Mouse (Mus musculus) liver, embryonic 12.5 days (tissue): ENCODE measurements around the gene Cyp2b9. TPM values are rescaled to one million over a fixed set of nuclear protein-coding genes. Genes with fewer than 3 reads are reported as not detected.
"Not testable (repeated sequence)": the region's sequence is repeated elsewhere in the genome, so short reads cannot be mapped to it uniquely, and the experiment has no call there.

Source experiments
- ATAC-seq: fragments of 200-750 bp; cut with Nextera tagmentation; 2 replicates; pipeline ENCODE4 v1.8.0; 2017; ENCODE audit warnings: moderate number of reproducible peaks, mild to moderate bottlenecking, moderate library complexity
- H3K27ac ChIP-seq: fragments of 300-500 bp; sonication (generic); 2 replicates; pipeline ENCODE4 v1.5.1; 2016; ENCODE audit warnings: mild to moderate bottlenecking
- H3K27me3 ChIP-seq: fragments of 300-500 bp; sonication (generic); replicated peaks from 2 replicates; pipeline ENCODE4 v1.6.1; 2016; ENCODE audit warnings: mild to moderate bottlenecking, moderate library complexity
- H3K36me3 ChIP-seq: fragments of 300-500 bp; sonication (generic); 2 replicates; pipeline ENCODE4 v1.6.1; 2016; ENCODE audit warnings: mild to moderate bottlenecking, moderate library complexity
- H3K4me1 ChIP-seq: fragments of 300-500 bp; sonication (generic); 2 replicates; pipeline ENCODE4 v1.6.1; 2016
- H3K4me2 ChIP-seq: fragments of 300-500 bp; sonication (generic); 2 replicates; pipeline ENCODE4 v1.6.1; 2016; ENCODE audit warnings: mild to moderate bottlenecking, moderate library complexity
- H3K4me3 ChIP-seq: fragments of 300-500 bp; sonication (generic); 2 replicates; pipeline ENCODE4 v1.5.1; 2016; ENCODE audit warnings: mild to moderate bottlenecking, moderate library complexity
- H3K9ac ChIP-seq: fragments of 300-500 bp; sonication (generic); 2 replicates; pipeline ENCODE4 v1.6.1; 2016; ENCODE audit warnings: mild to moderate bottlenecking, moderate library complexity
- H3K9me3 ChIP-seq: fragments of 300-500 bp; sonication (generic); replicated peaks from 2 replicates; pipeline ENCODE4 v1.6.1; 2016; ENCODE audit warnings: mild to moderate bottlenecking, moderate library complexity
- WGBS: fragments of 180-500 bp; shearing (Covaris S2); methylation state at CpG from one replicate; pipeline ENCODE4 v1.1.7; 2016; ENCODE audit not compliant: insufficient replicate concordance; 5-methylcytosine and 5-hydroxymethylcytosine counted together
- polyA plus RNA-seq: library from polyadenylated mRNA; unstranded; fragments of >200 nt; fragmentation: Nextera tagmentation; extraction: Ambion mirVana; gene quantifications from 2 replicates; pipeline ENCODE4 v1.2.1, GENCODE M21; 2016

The Cyp2b9 gene
- polyA plus RNA-seq: not detected in 2 replicates

DNA sequence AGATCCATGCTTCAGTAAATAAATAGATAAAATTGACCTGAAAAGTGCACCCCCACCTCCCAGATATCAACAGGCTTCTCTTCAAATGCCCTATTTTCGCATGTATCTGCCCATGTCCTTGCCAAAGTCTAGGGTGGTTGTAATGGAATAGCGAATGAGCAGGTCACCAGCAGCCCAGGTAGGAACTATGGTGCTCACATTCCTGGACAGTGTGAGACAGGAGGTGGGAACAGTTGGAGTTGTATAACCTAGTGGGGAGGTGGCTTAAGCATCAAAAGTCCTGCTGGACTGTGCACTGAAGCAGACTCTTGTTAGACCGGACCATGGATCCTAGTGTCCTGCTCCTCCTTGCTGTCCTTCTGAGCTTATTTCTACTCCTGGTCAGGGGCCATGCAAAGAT, at the start of gene Cyp2b9:
TSS of gene Cyp2b9 (plus strand) at position 301 of the 400 bp plus-strand sequence.
- not testable (repeated sequence) for H3K36me3 ChIP-seq, H3K4me2 ChIP-seq, H3K27ac ChIP-seq, H3K4me3 ChIP-seq, H3K4me1 ChIP-seq, H3K9ac ChIP-seq, H3K27me3 ChIP-seq, ATAC-seq, H3K9me3 ChIP-seq
- WGBS: 66% methylated on average over 3 of the region's 3 CpGs

DNA sequence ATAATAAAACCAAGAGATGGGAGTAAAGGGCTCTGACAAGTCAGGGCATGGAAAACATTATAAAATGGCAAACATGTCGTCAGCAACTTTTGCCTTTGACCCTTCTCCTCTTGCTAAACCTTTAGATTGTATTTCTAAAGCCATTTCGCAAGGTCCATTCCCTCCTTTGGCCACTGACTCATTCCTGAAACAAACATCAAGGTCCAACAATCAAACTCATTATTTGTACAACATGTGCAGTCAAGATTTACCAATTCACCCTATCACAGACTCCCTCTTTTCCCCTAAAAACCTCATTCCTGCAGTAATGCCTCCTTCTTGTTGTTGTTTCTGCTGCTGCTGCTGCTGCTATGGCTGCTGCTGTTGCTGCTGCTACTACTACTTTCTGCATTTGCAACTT, 33.6 kb upstream of the Cyp2b9 start:
- H3K9ac ChIP-seq, H3K4me3 ChIP-seq, H3K9me3 ChIP-seq, H3K4me2 ChIP-seq, H3K4me1 ChIP-seq, H3K36me3 ChIP-seq, H3K27me3 ChIP-seq, H3K27ac ChIP-seq: not testable (repeated sequence)
- no CpG with 5 or more reads among the region's 2 CpGs for WGBS
- 0 out of 2 replicates have a peak, but pooled peaks have one; percentile 24 for ATAC-seq

DNA sequence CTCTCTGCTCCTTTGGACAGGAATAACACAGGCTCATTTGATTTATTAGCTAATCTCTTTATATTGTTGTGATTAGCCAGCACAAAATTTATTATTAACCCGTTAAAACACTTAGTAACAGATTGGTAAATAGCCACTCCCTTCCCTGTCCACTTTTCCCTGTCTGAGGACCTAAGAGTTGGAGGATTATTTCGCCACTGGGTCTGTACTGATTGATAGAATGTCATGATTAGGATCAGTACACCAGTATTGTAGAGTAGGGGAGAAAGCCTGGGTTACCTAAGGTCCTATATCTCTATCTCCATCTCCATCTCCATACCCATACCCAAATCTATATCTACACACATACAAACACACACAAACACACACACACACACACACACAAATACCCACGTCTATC, 29.6 kb upstream of the Cyp2b9 start:
- not testable (repeated sequence) for H3K9me3 ChIP-seq, H3K4me1 ChIP-seq, H3K4me3 ChIP-seq, H3K27me3 ChIP-seq, H3K36me3 ChIP-seq, H3K9ac ChIP-seq, ATAC-seq, H3K4me2 ChIP-seq, H3K27ac ChIP-seq
- 67% methylated on average over 1 of the region's 3 CpGs for WGBS

DNA sequence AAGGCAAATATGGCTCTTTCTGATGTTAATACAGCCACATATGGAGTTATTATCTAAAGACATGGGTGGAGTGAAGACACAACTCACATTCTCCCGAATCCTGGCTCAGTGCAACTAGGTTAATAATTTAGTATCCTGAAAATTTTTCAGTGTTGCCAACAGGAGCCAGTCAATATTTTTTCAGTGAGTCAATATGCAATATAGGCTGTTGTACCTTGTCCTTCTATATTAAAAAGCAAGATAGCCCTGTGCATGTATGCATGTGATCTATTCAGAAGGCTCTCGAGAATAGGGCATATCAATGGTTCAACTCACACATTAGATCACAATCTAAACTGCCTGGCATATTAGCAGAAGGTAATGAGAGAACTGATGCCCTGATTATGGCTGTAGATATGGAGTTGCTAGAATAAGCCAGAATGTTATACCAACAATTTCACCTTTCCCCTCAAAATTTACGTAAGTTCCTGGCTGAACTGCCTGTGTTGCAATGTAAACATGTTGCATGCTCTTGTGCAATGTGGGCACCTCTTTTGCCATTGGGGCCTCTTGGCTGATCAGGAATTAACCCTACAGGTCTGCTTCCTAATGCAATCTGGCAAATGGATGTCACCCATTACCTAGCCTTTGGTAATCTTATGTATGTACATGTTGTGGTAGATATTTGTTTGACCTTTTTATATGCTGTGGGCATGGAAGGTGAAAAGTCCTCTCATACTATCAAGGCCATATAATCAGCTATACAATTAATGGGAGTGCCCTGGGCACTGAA, 4.3 kb upstream of the Cyp2b9 start:
- WGBS: 57% methylated on average over 3 of the region's 3 CpGs
- not testable (repeated sequence) for H3K4me1 ChIP-seq, H3K27ac ChIP-seq, H3K27me3 ChIP-seq, H3K36me3 ChIP-seq, H3K9me3 ChIP-seq, H3K9ac ChIP-seq, ATAC-seq, H3K4me2 ChIP-seq, H3K4me3 ChIP-seq

DNA sequence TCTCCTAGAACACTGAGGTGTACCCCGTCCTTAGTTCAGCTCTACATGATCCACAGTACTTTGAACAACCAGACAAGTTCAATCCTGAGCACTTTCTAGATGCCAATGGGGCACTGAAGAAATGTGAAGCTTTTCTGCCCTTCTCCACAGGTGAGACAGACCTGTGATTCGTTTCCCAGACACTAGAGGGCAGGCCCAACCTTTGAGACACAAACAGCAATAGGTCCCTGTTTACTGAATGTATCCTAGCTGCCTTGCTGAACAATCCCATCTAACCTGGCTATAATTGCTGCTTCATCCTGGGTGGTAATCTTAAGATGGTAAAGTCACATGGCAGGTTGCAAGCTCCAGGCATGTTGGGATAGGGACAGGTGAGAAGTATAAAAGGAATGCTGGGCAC, 27.9 kb downstream of the Cyp2b9 start:
- Histone ChIP-seq H3K36me3 (no peaks in the 10 kb centered on the region), H3K9me3 (0 out of 2 replicates have a peak, but pooled peaks cover 20% of the 10 kb centered on the region), H3K9ac (no peak overlapping the region), H3K4me3 (no peak overlapping the region), H3K27ac (no peak overlapping the region), H3K27me3 (no peaks in the 10 kb centered on the region), H3K4me1 (no peaks in the 10 kb centered on the region), H3K4me2 (no peak overlapping the region)
- ATAC-seq: no peak
- WGBS: 8% methylated on average over 2 of the region's 2 CpGs

DNA sequence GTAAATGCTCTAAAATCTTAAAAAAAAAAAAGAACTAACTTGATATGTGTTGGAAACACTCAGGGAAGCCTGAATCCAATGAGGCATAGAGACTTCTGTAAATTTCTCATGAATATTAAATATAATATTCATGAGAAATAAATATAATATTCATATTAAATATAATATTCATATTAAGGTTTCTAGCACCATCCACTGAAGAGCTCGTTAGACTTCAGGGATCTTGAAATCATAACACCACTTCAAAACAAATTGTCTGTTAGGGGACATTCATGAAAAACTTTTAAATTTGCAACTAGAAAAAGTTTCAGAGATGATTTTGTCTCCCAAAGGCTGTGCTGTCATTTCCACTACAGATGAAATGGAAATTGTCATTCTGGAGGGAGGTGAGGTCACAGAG, 86.8 kb downstream of the Cyp2b9 start, which contains the start of gene Vmn1r184:
TSS of gene Vmn1r184 (plus strand) at position 301 of the 400 bp plus-strand sequence.
- not testable (repeated sequence) for H3K36me3 ChIP-seq, H3K9ac ChIP-seq, H3K4me2 ChIP-seq, H3K27ac ChIP-seq, H3K4me3 ChIP-seq, H3K4me1 ChIP-seq, H3K9me3 ChIP-seq, ATAC-seq, H3K27me3 ChIP-seq
- WGBS: 62% methylated on average over 1 of the region's 1 CpGs

Other genes starting within 250 kb of the Cyp2b9 start
- gene Cyp2b13, start 111.9 kb upstream of the Cyp2b9 start, polyA plus RNA-seq: not detected in 2 replicates
- not detected in 2 replicates for gene Vmn1r184, start 86.9 kb downstream of the Cyp2b9 start, polyA plus RNA-seq
- not detected in 2 replicates for gene Cyp2a4, start 133.8 kb downstream of the Cyp2b9 start, polyA plus RNA-seq
- gene Nlrp9c, start 230.3 kb downstream of the Cyp2b9 start, polyA plus RNA-seq: not detected in 2 replicates